Mouse (Mus musculus) embryonic facial prominence, embryonic 13.5 days (tissue): Measurements from ENCODE around the gene Rasgef1c. TPM values are rescaled to one million over a fixed set of nuclear protein-coding genes. Genes with fewer than 3 reads are reported as not detected.

ENCODE experiments used
- ATAC-seq: fragments of 200-750 bp; cut with Nextera tagmentation; 2 replicates; pipeline ENCODE4 v1.8.0; 2017; ENCODE audit warnings: low read depth; ENCODE audit not compliant: insufficient number of reproducible peaks, insufficient read depth, low FRiP score, low TSS enrichment
- H3K27ac ChIP-seq: fragments of 300-500 bp; sonication (generic); 2 replicates; pipeline ENCODE4 v1.5.1; 2015; ENCODE audit warnings: moderate library complexity, mild to moderate bottlenecking, inconsistent platforms
- H3K27me3 ChIP-seq: fragments of 300-500 bp; sonication (generic); 2 replicates; pipeline ENCODE4 v1.6.1; 2015; ENCODE audit warnings: mild to moderate bottlenecking, inconsistent platforms
- H3K36me3 ChIP-seq: fragments of 300-500 bp; sonication (generic); 2 replicates; pipeline ENCODE4 v1.6.1; 2015; ENCODE audit warnings: mild to moderate bottlenecking, inconsistent platforms
- H3K4me1 ChIP-seq: fragments of 300-500 bp; sonication (generic); 2 replicates; pipeline ENCODE4 v1.6.1; 2015; ENCODE audit warnings: inconsistent platforms
- H3K4me2 ChIP-seq: fragments of 300-500 bp; sonication (generic); 2 replicates; pipeline ENCODE4 v1.6.1; 2015; ENCODE audit warnings: moderate library complexity, mild to moderate bottlenecking, inconsistent platforms
- H3K4me3 ChIP-seq: fragments of 300-500 bp; sonication (generic); 2 replicates; pipeline ENCODE4 v1.5.1; 2015; ENCODE audit warnings: mild to moderate bottlenecking, inconsistent platforms
- H3K9ac ChIP-seq: fragments of 300-500 bp; sonication (generic); 2 replicates; pipeline ENCODE4 v1.6.1; 2015; ENCODE audit warnings: mild to moderate bottlenecking, inconsistent platforms
- H3K9me3 ChIP-seq: fragments of 300-500 bp; sonication (generic); 2 replicates; pipeline ENCODE4 v1.6.1; 2016; ENCODE audit warnings: inconsistent platforms
- WGBS: fragments of 180-500 bp; shearing (Covaris S2); methylation state at CpG from one replicate; pipeline ENCODE4 v1.1.7; 2015; ENCODE audit warnings: mixed read lengths; 5-methylcytosine and 5-hydroxymethylcytosine counted together
- polyA plus RNA-seq: library from polyadenylated mRNA; unstranded; fragments of >200 nt; fragmentation: Nextera tagmentation; extraction: Ambion mirVana; gene quantifications from 2 replicates; pipeline ENCODE4 v1.2.1, GENCODE M21; 2015

Gene Rasgef1c
- polyA plus RNA-seq, 1 experiment from 2014 or later = 0.24 TPM

- H3K36me3 ChIP-seq = no peaks in the 10 kb centered on the region
- WGBS = 84% methylated on average over 5 of the region's 5 CpGs
- H3K4me1 ChIP-seq = peaks cover 4% of the 10 kb centered on the region; the same call in 1 of the 2 replicates
- no peak overlapping the region for H3K27ac ChIP-seq
- no peak overlapping the region for H3K4me3 ChIP-seq
- ATAC-seq = no peak
- no peaks in the 10 kb centered on the region for H3K9me3 ChIP-seq
- no peak overlapping the region for H3K9ac ChIP-seq
- H3K4me2 ChIP-seq = no peak overlapping the region
- 0 out of 2 replicates have a peak, but pooled peaks cover 3% of the 10 kb centered on the region for H3K27me3 ChIP-seq
These were observed 48.2 kb downstream of the Rasgef1c start for GRCm38 (mm10) chr11:49949839-49950238.

DNA sequence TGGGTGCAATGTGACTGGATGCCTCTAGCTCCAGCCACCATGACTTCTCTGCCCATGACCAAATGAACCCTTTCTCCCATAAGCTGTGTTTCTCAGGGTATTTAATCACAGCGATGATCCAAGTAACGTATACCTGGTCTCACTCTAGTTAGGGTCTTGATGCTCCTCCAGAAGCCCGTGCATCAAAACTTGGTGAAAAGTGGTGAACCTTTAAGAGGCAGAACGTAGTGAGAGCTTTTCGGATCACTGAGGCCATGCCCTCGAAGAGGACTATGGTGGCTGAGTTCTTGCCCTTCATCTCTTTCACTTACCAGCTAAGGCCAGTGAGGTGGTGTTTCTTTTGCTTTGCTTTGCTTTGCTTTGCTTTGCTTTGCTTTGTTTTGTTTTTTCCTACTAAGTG, 52.0 kb downstream of the Rasgef1c start:
- Histone ChIP-seq H3K27me3 (peaks cover 13% of the 10 kb centered on the region; the same call in 1 of the 2 replicates), H3K36me3 (no peaks in the 10 kb centered on the region), H3K9ac (no peak overlapping the region), H3K4me1 (peaks cover 4% of the 10 kb centered on the region; the same call in 1 of the 2 replicates), H3K4me3 (no peak overlapping the region), H3K27ac (no peak overlapping the region), H3K9me3 (no peaks in the 10 kb centered on the region), H3K4me2 (no peak overlapping the region)
- ATAC-seq = no peak
- WGBS = 93% methylated on average over 6 of the region's 6 CpGs

DNA sequence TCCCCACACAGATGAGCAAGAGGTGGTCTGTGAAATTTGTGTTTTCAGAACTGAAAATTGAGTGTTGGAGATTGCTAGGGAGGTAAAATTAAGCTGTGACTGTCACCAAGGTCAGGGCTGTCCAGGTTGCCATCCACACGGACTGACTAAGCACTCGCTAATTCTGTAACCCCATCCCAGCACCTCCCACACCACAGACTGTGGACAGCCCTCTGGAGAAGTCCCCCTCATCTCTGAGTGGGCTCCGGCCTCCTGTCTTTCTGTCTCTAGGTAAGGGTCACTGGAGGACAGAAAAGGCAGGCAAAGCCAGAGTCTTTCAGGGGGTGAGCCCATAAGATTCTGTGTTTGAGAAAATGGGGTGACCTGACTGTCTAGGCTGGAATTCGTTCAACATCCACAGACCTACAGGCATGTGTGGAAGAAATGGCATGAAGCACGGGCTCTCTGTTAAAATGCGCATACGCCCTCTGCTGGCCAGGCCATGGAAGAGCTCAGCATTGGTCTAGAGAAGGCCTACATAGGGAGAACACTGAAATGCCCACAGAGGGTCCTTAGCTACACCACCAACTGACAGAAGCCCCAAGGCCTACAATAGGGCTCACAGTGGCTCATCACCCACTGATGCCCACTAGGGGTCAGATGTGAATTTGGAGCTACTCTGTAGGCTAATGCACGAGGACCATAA, 54.1 kb downstream of the Rasgef1c start:
- H3K4me1 ChIP-seq = peaks cover 4% of the 10 kb centered on the region; the same call in 1 of the 2 replicates
- H3K4me3 ChIP-seq = no peak overlapping the region
- ATAC-seq = no peak
- 29% methylated on average over 8 of the region's 8 CpGs for WGBS
- H3K27ac ChIP-seq = no peak overlapping the region
- H3K9ac ChIP-seq = no peak overlapping the region
- H3K4me2 ChIP-seq = no peak overlapping the region
- H3K27me3 ChIP-seq = peaks cover 18% of the 10 kb centered on the region; the same call in 1 of the 2 replicates
- no peaks in the 10 kb centered on the region for H3K9me3 ChIP-seq
- no peaks in the 10 kb centered on the region for H3K36me3 ChIP-seq

DNA sequence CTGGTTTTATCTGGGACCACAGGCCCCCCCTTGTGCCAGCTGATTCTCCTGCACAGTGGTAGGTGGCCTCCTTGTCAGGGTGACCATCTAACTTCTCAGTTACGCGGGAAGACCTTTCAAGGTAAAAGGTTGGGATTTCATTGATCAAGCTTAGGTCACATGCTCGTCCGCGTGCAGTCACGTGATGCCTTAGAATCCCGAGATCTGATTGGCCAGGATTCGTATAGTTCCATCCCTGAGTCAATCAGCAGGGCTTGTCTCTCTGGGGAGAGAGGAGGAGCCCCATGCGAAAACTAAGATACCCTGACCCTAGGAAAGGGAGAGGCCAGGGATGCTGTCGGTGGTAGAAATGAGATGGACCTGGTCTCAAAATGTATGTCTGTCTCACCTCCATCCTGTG, 56.4 kb downstream of the Rasgef1c start:
- Histone ChIP-seq H3K4me2 (no peak overlapping the region), H3K4me1 (no peaks in the 10 kb centered on the region), H3K36me3 (no peaks in the 10 kb centered on the region), H3K27me3 (peaks cover 18% of the 10 kb centered on the region; the same call in 1 of the 2 replicates), H3K9me3 (no peaks in the 10 kb centered on the region), H3K9ac (no peak overlapping the region), H3K4me3 (no peak overlapping the region), H3K27ac (no peak overlapping the region)
- 80% methylated on average over 10 of the region's 10 CpGs for WGBS
- ATAC-seq = no peak

DNA sequence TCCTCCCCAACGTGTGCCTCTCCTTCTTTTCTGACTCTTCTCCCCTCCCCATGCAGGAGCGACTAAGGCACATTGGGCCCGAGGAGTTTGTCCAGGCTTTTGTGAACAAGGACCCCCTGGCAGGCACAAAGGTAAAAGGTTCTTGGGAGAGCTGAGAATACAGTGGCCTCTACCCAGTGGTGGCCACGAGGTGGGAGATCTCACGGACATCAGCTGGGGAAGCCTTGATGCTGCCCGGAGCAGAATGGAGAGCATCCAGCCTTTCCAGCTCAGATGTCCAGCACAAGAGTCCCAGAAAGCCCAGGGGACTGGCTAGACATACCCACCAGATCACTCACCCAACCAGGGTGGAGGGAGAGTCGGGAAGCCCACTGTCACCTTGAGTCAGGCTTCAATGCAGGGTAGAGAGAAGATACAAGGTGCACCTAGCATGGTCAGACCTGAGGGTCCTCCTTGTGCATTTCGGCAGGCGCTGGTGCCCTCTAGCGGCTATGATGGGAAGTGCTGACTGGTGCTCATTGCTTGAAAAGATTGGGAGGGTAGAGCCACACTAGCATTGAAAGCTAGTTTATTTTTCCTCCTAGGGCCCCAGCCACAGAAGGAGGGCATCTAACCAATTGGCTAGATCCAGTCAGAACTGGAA, 59.6 kb downstream of the Rasgef1c start:
- no peaks in the 10 kb centered on the region for H3K36me3 ChIP-seq
- no peaks in the 10 kb centered on the region for H3K9me3 ChIP-seq
- no peak overlapping the region for H3K9ac ChIP-seq
- peaks cover 9% of the 10 kb centered on the region; the same call in 1 of the 2 replicates for H3K27me3 ChIP-seq
- no peak overlapping the region for H3K4me3 ChIP-seq
- no peaks in the 10 kb centered on the region for H3K4me1 ChIP-seq
- no peak overlapping the region for H3K27ac ChIP-seq
- no peak overlapping the region for H3K4me2 ChIP-seq
- ATAC-seq = no peak
- 38% methylated on average over 10 of the region's 10 CpGs for whole genome bisulfite sequencing

DNA sequence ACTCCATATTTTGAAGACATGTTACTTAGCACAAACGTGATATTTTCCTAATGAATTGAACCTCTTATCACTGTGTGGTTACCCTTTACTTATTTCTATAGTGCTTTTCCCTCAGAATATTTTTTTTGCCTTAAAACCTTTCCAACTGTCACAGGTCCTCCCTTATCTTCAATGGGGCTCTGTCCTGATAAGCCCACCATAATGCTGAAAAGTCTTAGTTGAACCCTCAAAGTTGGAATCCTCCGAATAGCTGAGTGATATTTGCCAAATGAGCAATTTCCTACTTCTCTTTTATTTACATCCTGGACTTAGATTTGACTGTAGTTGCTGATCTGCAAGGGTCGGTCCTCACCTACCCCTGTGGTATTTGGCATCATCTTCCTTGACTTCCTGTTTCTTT, 63.7 kb downstream of the Rasgef1c start:
- ATAC-seq = no peak
- no peak overlapping the region for H3K27ac ChIP-seq
- H3K27me3 ChIP-seq = peaks cover 2% of the 10 kb centered on the region; the same call in 1 of the 2 replicates
- H3K36me3 ChIP-seq = no peaks in the 10 kb centered on the region
- no peak overlapping the region for H3K4me2 ChIP-seq
- no peaks in the 10 kb centered on the region for H3K9me3 ChIP-seq
- 73% methylated on average over 3 of the region's 3 CpGs for WGBS
- no peaks in the 10 kb centered on the region for H3K4me1 ChIP-seq
- H3K4me3 ChIP-seq = no peak overlapping the region
- no peak overlapping the region for H3K9ac ChIP-seq

DNA sequence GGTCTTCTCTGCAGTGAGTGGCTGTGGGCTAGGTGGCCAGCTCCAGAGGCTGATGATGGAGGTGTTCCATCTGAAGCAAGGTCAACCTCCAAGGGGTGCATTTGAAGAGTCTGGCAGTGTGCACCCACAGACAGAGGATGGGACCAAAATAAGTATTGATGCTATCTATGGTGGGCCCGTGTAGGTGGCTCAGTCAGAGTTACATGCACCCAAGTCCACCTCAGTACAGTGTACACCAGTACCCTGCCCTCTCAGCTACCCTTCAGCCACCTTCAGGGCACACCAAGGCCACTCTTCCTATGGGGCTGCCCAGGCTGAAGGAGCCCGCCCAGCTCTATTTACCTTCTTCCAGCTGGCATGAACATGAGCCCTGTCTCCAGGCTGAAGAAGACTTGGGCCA, 68.1 kb downstream of the Rasgef1c start:
- Histone ChIP-seq H3K36me3 (no peaks in the 10 kb centered on the region), H3K9me3 (no peaks in the 10 kb centered on the region; the same call in 1 of the 2 replicates), H3K27ac (no peak overlapping the region), H3K4me1 (no peaks in the 10 kb centered on the region), H3K9ac (no peak overlapping the region), H3K27me3 (no peaks in the 10 kb centered on the region), H3K4me3 (no peak overlapping the region), H3K4me2 (no peak overlapping the region)
- ATAC-seq = no peak
- WGBS = 90% methylated on average over 2 of the region's 2 CpGs

- H3K9ac ChIP-seq = no peak overlapping the region
- H3K27ac ChIP-seq = no peak overlapping the region
- H3K27me3 ChIP-seq = no peaks in the 10 kb centered on the region
- ATAC-seq = no peak
- H3K4me2 ChIP-seq = no peak overlapping the region
- WGBS = 84% methylated on average over 10 of the region's 10 CpGs
- no peaks in the 10 kb centered on the region for H3K4me1 ChIP-seq
- H3K36me3 ChIP-seq = no peaks in the 10 kb centered on the region
- H3K4me3 ChIP-seq = no peak overlapping the region
- no peaks in the 10 kb centered on the region; the same call in 1 of the 2 replicates for H3K9me3 ChIP-seq
These were observed 72.2 kb downstream of the Rasgef1c start for GRCm38 (mm10) chr11:49973657-49974340.

DNA sequence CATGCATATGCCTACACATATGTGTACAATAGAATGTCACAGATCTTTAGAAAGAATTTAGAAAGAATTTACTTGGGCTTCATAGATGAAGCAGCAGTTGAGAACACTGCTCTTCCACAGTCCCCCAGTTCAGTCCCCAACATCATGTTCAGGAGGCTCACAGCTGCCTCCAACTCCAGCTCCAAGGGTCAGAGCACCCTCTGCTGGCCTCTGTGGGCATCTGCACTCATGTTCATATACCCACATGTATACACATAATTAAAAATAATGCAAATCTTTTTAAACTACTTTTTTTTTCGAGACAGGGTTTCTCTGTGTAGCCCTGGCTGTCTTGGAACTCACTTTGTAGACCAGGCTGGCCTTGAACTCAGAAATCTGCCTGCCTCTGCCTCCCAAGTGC, 73.0 kb downstream of the Rasgef1c start:
- Histone ChIP-seq H3K9me3 (no peaks in the 10 kb centered on the region; the same call in 1 of the 2 replicates), H3K9ac (no peak overlapping the region), H3K4me3 (no peak overlapping the region), H3K4me1 (no peaks in the 10 kb centered on the region), H3K27ac (no peak overlapping the region), H3K27me3 (no peaks in the 10 kb centered on the region), H3K36me3 (no peaks in the 10 kb centered on the region), H3K4me2 (no peak overlapping the region)
- no peak for ATAC-seq
- WGBS = 64% methylated on average over 1 of the region's 1 CpGs

DNA sequence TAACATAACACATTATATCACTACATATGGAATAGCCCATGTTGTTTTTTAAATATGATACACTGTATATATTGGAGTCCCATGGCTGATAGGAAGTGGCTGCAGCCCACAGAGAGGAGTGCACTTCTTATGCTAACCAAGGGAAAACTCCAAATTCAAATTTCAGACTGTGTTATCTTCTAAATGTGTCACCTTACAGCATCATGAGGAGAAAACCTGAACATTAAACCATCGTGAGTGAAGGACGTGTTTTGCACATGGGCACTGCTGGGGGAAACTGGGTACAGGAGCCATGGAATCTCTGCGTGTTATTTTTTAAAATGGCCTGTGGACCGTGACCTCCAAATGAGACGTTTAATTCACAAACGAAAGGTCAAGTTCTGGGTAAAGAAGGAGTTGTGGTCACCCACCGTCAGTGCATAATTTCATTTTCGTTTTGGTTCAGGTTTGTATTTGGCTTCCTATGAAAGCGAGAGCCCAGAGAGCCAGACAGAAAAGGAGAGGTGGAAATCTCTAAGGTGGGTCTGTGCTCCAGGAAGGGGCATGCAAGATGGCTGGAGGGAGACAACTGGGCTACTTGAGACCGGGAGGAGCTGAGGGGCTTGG, 76.4 kb downstream of the Rasgef1c start:
- H3K4me3 ChIP-seq = no peak overlapping the region
- ATAC-seq = no peak
- no peak overlapping the region for H3K4me2 ChIP-seq
- 76% methylated on average over 10 of the region's 10 CpGs for WGBS
- no peaks in the 10 kb centered on the region for H3K27me3 ChIP-seq
- H3K9ac ChIP-seq = no peak overlapping the region
- no peaks in the 10 kb centered on the region; the same call in 1 of the 2 replicates for H3K9me3 ChIP-seq
- H3K36me3 ChIP-seq = no peaks in the 10 kb centered on the region
- H3K27ac ChIP-seq = no peak overlapping the region
- H3K4me1 ChIP-seq = no peaks in the 10 kb centered on the region

DNA sequence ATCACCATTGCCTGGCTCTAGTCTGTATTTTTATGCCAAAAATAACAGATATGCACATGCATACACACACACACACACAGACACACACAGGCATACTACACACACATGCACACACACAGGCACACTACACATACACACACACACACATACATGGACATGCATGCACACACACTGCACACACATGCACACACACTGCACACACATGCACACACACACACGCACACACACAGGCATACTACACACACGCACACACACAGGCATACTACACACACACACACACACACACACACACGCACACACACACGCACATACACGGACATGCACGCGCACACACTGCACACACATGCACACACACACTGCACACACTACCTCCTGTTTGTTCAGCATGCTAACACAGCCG, 77.3 kb downstream of the Rasgef1c start:
- H3K27me3 ChIP-seq = no peaks in the 10 kb centered on the region
- 87% methylated on average over 8 of the region's 8 CpGs for WGBS
- H3K9ac ChIP-seq = no peak overlapping the region

More for the DNA sequence above, 77.3 kb downstream of the Rasgef1c start:
- Histone ChIP-seq H3K4me2 (no peak overlapping the region), H3K9me3 (no peaks in the 10 kb centered on the region; the same call in 1 of the 2 replicates), H3K4me3 (no peak overlapping the region), H3K4me1 (no peaks in the 10 kb centered on the region), H3K27ac (no peak overlapping the region), H3K36me3 (no peaks in the 10 kb centered on the region)
- no peak for ATAC-seq
